Comparison of ENCODE assay signal across 8 mouse cellular contexts in the genomic region with DNA sequence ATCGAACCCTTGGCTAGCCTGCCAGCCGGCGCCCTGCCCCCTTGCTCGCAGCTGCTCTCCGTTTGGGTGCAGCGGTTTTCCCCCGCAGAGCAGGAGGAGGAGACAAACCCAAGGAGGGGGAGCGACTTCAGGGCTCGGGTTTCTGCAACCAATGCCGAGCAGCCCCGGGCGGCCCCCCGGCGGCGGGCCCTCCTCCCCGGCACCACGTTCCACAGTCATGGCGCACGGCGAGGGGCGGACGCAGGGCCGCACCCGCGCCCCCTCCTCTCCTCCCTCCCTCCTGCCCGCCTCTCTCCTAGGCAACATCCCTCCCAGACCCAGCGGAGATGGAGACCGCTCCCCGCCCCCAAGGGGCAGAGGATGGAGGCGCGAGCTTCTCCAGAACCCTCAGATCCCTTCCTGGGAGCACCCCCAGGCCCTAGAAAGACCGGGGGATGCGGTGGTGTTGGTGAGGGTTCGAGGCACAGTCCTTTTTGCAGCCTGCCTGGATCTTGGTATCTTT.
A peak's percentile ranks its signal among the peaks of the same experiment; 100 is the strongest.
DNase-seq lines count a peak whose midpoint lies in the region; ATAC-seq lines count a peak whose summit lies in the region.

No protein-coding gene starts in this region.

- intact Hi-C loops in gastrocnemius, postnatal 36 days (cut with DNase I): no loop called here
- intact Hi-C loops in left cerebral cortex, postnatal 25 days (cut with DNase I): loop anchor here (2.0 to 5.0 kb wide), 4 partner anchors 35 to 193 kb away; no protein-coding TSS in a partner anchor

- H3K4me3 ChIP-seq in intestine, embryonic 15.5 days (replicated peaks): peak overlapping the region; percentile 62

- WGBS in intestine, embryonic 15.5 days: 1% methylated on average over 32 of the region's 34 CpGs

- H3K4me1 ChIP-seq in intestine, embryonic 15.5 days (replicated peaks): peaks cover 23% of the 10 kb centered on the region; the same call in 1 of the 2 replicates

- peak; percentile 97 for DNase-seq in ZHBTc4 (ENCODE audit: low read depth, low spot score)
- DNase-seq in embryo, embryonic 10 days (ENCODE audit: low spot score): peak; percentile 95
- peak; percentile 80 to 87 for DNase-seq in gastrocnemius, postnatal 36 days
- DNase-seq in left cerebral cortex, postnatal 25 days (ENCODE audit: low spot score in 2 of 2): peak; percentile 94 to 98
- peak; percentile 95 for DNase-seq in mesoderm, embryonic 11.5 days (ENCODE audit: low read depth, low spot score)
- DNase-seq in right cerebral cortex, postnatal 36 days (ENCODE audit: low spot score in 2 of 2): peak; percentile 94 to 95
- peak; percentile 94 to 96 for DNase-seq in urinary bladder, postnatal 4 days (ENCODE audit: low spot score in 2 of 2)

- H3K27ac ChIP-seq in intestine, embryonic 15.5 days: peak overlapping the region; percentile 98

- H3K9ac ChIP-seq in intestine, embryonic 15.5 days: peak overlapping the region; percentile 76

- peak overlapping the region; percentile 87 for H3K4me2 ChIP-seq in intestine, embryonic 15.5 days (replicated peaks)

- no peaks in the 10 kb centered on the region for H3K36me3 ChIP-seq in intestine, embryonic 15.5 days

- no peaks in the 10 kb centered on the region for H3K27me3 ChIP-seq in intestine, embryonic 15.5 days (replicated peaks)

- ATAC-seq in intestine, embryonic 15.5 days: peak; percentile 90

- no peaks in the 10 kb centered on the region for H3K9me3 ChIP-seq in intestine, embryonic 15.5 days

Comparison
In these comparisons a context has a peak if more than half of its experiments do, and no peak if none do; other contexts are left out.
1. Peak in every context shown above with its lines: DNase-seq, ATAC-seq, H3K4me3 ChIP-seq and H3K27ac ChIP-seq.